Mouse (Mus musculus): ENCODE data around the gene Zfp511. TPM values are rescaled to one million over a fixed set of nuclear protein-coding genes. Genes with fewer than 3 reads are reported as not detected.

Gene Zfp511
- total RNA-seq (2014; fragmentation: Nextera tagmentation) (21.3 and 21.5 TPM in 2 replicates), total RNA-seq (2017) (20.6 and 21.5 TPM in 2 replicates)

GRCm38 (mm10) chr7:140036281-140037170 lies at the start of gene Zfp511, which contains the start of gene Tubgcp2:
Gene Zfp511, plus strand, starts transcription at chr7:140036391.
Gene Tubgcp2, minus strand, starts transcription at chr7:140036669.
- ATAC-seq (replicated peaks; ENCODE audit: poor library complexity, severe bottlenecking): peak; percentile 93

- no peak for ATAC-seq (replicated peaks; ENCODE audit: poor library complexity, severe bottlenecking)
These were observed 47.9 kb upstream of the Zfp511 start for GRCm38 (mm10) chr7:139988272-139988671.

- peak; percentile 13; the same call in 1 of the 2 replicates for ATAC-seq (replicated peaks; ENCODE audit: poor library complexity, severe bottlenecking)
These were observed 45.3 kb upstream of the Zfp511 start for GRCm38 (mm10) chr7:139990864-139991394.

- ATAC-seq (replicated peaks; ENCODE audit: poor library complexity, severe bottlenecking): peak; percentile 86
These were observed 43.8 kb upstream of the Zfp511 start, which contains the start of gene Adam8 for GRCm38 (mm10) chr7:139992406-139992805. Gene Adam8, minus strand, starts transcription at chr7:139992562.

- ATAC-seq (replicated peaks; ENCODE audit: poor library complexity, severe bottlenecking): no peak
These were observed 42.7 kb upstream of the Zfp511 start for GRCm38 (mm10) chr7:139993532-139993931.

- no peak for ATAC-seq (replicated peaks; ENCODE audit: poor library complexity, severe bottlenecking)
These were observed 42.0 kb upstream of the Zfp511 start for GRCm38 (mm10) chr7:139994202-139994601.

GRCm38 (mm10) chr7:139994676-139995075 lies 41.5 kb upstream of the Zfp511 start:
- peak; percentile 61 for ATAC-seq (replicated peaks; ENCODE audit: poor library complexity, severe bottlenecking)

- no peak for ATAC-seq (replicated peaks; ENCODE audit: poor library complexity, severe bottlenecking)
These were observed 37.4 kb upstream of the Zfp511 start for GRCm38 (mm10) chr7:139998691-139999350.

GRCm38 (mm10) chr7:140001086-140001740 lies 35.0 kb upstream of the Zfp511 start:
- no peak for ATAC-seq (replicated peaks; ENCODE audit: poor library complexity, severe bottlenecking)

GRCm38 (mm10) chr7:140004666-140005065 lies 31.5 kb upstream of the Zfp511 start:
- no peak for ATAC-seq (replicated peaks; ENCODE audit: poor library complexity, severe bottlenecking)

GRCm38 (mm10) chr7:140006861-140007611 lies 29.2 kb upstream of the Zfp511 start:
- no peak for ATAC-seq (replicated peaks; ENCODE audit: poor library complexity, severe bottlenecking)

GRCm38 (mm10) chr7:140007781-140008180 lies 28.4 kb upstream of the Zfp511 start:
- ATAC-seq (replicated peaks; ENCODE audit: poor library complexity, severe bottlenecking): no peak

GRCm38 (mm10) chr7:140011336-140011735 lies 24.9 kb upstream of the Zfp511 start:
- ATAC-seq (replicated peaks; ENCODE audit: poor library complexity, severe bottlenecking): no peak

- no peak for ATAC-seq (replicated peaks; ENCODE audit: poor library complexity, severe bottlenecking)
These were observed 4.4 kb upstream of the Zfp511 start for GRCm38 (mm10) chr7:140031771-140032170.

- ATAC-seq (replicated peaks; ENCODE audit: poor library complexity, severe bottlenecking): no peak
These were observed 3.8 kb upstream of the Zfp511 start for GRCm38 (mm10) chr7:140032366-140032765.

GRCm38 (mm10) chr7:140033386-140033785 lies 2.8 kb upstream of the Zfp511 start:
- ATAC-seq (replicated peaks; ENCODE audit: poor library complexity, severe bottlenecking): no peak

GRCm38 (mm10) chr7:140035456-140035855 lies 735 bp upstream of the Zfp511 start:
- no peak for ATAC-seq (replicated peaks; ENCODE audit: poor library complexity, severe bottlenecking)

- ATAC-seq (replicated peaks; ENCODE audit: poor library complexity, severe bottlenecking): no peak
These were observed 972 bp downstream of the Zfp511 start for GRCm38 (mm10) chr7:140037171-140037555.

GRCm38 (mm10) chr7:140042728-140043127 lies 6.5 kb downstream of the Zfp511 start:
- ATAC-seq (replicated peaks; ENCODE audit: poor library complexity, severe bottlenecking): no peak

GRCm38 (mm10) chr7:140045546-140045945 lies 9.4 kb downstream of the Zfp511 start:
- ATAC-seq (replicated peaks; ENCODE audit: poor library complexity, severe bottlenecking): no peak

Data from granulocyte monocyte progenitor cell, adult 5-6 weeks (primary cell).